Mouse (Mus musculus) brain, adult 2 months (tissue): ENCODE measurements around the gene Lgr6.

Source experiments
- DNase-seq: peaks from one replicate; pipeline ENCODE4 v3.0.0; 2011; ENCODE audit warnings: low read depth, low spot score

Gene Lgr6

DNA sequence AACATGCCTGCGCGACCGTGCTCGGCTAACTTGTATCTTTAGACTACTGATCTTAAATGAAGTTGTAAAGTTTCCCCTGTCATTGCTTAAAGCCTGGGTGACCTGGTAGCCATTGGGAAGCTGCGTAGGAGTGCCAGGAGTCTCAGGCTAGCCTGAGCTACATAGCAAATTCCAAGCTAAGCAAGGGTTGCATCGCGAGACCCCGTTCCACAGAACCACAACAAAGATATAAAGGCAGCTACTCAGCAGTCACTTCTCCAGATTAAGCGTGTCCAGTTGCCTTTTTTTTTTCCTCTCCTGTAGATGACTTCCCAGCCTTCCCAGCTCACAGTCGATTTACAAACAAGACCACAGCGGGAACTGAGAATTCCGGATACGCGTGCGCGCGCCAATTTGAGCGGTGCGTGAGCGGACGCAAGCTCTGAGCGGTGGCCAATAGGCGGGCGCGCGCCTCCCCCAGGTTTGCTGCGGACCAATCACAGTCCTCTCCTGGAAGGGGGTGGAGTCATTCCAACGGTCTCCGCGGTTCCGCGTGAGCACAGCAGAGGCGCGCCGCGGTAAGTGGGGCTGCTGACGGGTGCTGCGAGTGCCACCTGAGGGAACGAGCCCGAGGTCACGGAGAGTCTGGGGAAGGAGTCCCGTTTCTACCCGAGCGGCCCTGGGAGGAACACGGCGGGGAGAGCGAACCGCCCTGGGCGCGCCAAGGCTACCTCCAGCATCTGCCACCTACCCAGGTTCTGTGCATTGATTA lies 142.8 kb downstream of the Lgr6 start, which contains the start of gene Ube2t:
Gene Ube2t (plus strand): TSS at position 513 of the 751 bp plus-strand sequence.
- DNase-seq: peak; percentile 98

DNA sequence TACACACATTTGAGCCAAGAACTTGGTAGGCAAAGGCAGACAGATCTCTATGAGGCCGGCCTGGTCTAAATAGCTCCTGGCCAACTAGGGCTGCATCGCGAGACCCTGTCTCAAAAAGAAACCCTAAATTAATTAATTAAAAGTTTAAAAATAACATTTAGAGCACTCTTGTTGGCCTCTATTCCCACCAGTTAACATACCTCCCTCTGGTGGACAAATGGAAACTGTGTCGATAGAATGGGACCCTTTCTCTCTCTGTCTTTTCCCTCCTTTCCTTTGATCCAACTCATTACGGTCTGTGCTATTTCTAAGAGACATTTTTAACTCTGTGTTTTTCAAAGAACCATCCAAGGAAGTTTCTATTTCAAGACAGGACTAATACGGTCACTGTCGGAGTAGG lies 144.4 kb downstream of the Lgr6 start:
- no peak for DNase-seq

DNA sequence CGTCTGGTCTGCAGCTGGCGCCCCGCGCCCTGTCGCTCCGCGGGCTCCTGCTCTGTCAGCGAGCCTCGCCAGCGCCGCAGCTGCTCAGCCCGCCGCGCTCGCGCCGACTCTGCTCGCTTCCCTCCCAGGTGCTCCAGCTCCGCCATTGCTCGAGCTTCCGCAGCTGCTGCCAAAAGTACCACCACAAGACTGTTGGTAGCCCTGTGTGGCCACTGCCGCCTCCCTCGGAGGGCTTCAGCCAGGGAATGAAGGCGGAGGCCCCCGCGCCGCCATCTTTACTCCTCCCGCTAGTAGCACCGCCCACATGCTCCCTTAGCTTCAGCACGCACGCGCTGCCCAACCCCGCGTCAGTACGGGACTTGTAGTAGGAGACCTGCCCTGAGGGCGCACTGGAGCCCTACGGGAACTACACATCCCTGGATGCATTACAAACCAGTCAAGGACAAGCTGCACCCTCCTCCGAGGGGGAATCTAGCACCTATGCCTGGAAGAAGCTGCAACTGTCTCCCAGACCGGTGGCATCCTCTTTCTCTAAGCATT lies 149.4 kb downstream of the Lgr6 start, which contains the start of gene Ppp1r12b:
Gene Ppp1r12b (minus strand): TSS at position 306 of the 540 bp plus-strand sequence.
- peak; percentile 100 for DNase-seq

DNA sequence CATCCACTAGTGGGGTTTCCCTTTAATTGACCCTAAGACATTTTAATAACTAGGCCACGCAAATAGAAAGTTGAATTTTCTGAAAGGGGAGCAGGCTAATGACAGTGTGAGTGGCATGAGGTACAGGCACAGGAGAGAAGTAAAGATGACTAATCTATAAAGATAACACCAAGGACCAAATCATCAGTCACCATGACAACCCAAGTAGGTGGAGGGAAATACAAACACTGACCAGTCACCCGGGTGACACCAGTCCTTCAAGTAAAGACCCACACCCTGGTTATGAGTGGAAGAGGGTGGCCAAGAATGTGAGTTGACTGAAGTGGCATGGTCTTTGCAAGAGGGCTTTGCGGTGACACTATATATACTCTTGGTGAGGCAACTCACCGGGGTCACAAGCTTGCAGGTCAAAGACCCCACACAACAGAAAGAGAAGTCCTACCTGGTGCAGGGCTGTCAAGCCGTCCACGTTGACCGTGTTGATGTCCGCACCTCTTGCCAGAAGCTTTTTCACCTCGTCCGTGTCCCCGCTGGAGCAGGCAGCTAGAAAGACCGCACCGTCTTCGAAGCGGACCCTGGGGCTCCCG lies 149.9 kb downstream of the Lgr6 start:
- no peak for DNase-seq

DNA sequence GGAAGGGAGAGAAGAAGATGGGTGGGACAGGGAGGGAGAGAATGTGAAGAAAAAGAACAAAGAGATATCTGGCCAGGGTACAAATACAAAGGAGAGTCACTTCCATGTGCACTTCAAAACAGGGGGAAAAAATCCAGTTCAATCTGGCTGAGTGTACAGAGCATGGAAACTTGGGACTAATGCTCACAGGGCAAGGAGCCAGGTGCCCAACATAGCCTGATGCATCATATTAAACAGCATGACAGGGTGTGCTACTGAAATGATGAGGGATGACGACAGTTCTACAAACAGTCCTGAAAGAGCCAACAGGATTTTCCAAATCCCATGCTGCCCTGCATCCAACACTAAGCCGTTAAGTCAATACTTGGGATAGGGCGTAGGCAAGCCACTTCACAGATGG lies 155.1 kb downstream of the Lgr6 start:
- peak; percentile 60 for DNase-seq

DNA sequence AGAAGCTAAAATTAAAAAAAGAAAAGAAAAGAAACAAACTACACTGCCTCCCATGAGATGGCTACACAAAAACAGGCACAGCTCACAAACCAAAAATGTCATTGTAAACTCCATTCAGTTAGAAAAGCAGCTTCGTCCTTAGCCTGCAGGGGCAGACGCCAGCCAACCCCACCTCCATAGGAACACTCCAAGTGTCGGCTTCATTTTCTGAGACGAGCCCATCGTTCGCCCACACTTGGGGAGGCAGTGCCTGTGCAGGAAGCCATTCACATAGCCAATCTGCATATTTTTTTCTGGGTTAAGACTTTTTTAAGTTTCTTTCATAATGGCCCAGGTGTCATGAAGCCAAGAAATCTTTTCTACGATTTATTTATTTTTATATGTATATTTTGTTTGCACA lies 157.5 kb downstream of the Lgr6 start:
- peak; percentile 33 for DNase-seq

DNA sequence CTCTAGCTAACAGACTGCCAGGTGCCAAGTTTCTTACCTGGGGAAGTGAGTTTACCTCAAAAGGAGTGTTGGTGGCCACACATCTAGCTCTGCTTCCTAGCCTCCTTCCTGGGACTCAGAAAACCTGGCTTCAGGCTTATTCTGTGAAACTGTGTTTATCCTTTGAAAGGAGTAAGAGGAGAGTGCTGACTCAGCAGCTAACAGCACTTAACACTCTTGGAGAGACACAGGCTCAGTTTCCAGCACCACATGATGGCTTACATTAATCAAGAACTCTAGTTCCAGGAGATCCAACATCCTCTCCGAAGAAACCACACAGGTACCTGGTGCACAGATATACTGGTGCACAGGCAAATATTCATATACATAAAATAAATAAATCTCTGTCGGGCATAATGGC lies 162.2 kb downstream of the Lgr6 start:
- DNase-seq: no peak

DNA sequence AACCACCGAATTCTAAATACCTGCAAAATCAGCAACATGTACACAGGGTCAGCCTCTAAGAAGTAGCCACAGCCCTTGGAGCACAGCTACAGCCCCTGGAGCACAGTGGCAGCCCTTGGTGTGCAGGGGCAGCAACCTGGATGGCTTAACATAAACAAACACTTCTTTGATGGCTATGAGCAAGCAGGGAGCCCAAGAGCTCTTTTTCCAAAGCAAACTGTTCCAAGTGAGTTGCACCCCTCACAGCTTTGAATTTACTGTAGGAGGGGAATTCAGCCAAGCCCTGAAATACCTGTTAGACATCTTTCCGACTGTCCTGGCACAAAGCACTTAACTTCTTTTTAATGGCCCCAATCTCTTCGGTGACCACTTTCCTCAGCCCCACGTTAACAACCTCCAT lies 164.2 kb downstream of the Lgr6 start:
- no peak for DNase-seq

DNA sequence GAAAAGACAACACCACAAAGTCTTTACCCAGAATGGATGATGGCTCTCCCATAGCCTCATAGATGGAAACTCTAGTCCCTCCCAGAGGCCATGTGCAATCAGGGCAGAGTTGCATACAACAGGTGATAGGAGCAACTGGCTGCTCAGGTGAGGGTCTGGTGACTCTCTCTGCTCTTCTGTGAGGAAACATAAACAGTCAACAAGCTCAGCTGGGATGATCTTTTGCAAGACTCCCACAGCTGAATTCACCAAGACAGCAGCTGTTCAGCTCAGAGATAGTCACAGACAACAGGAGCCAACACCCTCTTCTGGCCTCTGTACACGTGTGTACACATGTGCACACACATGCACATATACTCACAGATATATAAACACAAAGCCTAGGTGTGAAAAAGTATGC lies 166.8 kb downstream of the Lgr6 start:
- no peak for DNase-seq

DNA sequence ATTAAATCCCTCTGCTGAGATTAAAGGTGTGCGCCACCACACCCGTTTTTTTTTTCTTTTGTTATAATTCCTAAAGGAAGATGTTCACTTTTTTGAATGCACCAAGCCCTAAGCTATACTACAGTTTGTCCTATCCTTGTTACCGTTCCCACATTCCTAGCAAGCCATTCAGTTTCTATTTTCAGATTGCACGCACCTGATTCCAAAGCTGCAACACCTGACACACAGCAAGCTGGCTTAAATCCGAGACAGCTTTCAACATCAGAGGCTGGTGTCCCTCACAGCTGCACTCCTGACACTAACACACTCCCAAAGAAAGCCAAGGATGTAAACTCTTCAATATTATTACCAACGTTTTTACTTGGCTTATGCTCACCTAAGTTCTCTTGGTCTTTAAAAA lies 168.7 kb downstream of the Lgr6 start:
- DNase-seq: no peak
